Mouse (Mus musculus): Measurements from ENCODE around the gene Zfp266.

Gene Zfp266

GRCm38 (mm10) chr9:20491858-20492526 is 29.2 kb downstream of the Zfp266 start:
- no peak for DNase-seq

DNA sequence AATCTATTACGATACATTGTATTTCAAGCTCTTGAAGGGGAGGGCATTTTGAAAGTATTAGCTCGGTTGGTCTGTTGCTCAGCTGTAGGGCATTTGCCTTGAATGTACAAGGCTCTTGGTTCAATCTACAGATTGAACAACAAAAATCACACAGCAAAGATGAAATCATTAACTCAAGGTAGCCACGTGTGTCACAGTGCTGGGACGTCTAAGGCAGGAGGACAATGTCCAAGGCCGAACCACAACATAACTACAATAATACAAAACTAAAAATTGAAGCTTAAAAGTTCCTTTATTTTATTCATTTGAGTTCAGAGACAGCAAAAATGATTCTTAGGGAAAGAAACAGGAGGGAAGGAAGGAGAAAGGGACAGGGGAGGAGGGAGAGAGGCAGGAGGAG is 31.7 kb downstream of the Zfp266 start:
- no peak for DNase-seq

GRCm38 (mm10) chr9:20479396-20479795 is 41.8 kb downstream of the Zfp266 start:
- no peak for DNase-seq

DNA sequence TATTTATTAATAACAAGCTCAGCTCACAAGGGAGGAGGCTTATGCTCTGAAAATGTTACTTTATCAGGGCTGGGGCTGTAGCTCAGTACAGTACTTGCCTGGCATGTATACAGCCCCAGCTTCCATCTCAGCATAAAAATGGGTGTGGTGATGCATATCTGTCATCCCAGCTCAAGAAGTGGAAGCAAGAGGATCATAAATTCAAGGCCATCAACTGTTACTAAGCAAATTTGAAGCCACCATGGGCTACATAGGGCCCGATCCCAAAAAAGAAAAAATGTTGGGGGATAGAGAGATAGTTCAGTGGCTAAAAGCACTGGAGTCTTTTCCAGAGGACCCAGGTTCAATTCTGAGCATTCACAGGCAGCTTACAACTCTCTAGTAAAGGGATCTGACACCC is 44.6 kb downstream of the Zfp266 start:
- DNase-seq = no peak

DNA sequence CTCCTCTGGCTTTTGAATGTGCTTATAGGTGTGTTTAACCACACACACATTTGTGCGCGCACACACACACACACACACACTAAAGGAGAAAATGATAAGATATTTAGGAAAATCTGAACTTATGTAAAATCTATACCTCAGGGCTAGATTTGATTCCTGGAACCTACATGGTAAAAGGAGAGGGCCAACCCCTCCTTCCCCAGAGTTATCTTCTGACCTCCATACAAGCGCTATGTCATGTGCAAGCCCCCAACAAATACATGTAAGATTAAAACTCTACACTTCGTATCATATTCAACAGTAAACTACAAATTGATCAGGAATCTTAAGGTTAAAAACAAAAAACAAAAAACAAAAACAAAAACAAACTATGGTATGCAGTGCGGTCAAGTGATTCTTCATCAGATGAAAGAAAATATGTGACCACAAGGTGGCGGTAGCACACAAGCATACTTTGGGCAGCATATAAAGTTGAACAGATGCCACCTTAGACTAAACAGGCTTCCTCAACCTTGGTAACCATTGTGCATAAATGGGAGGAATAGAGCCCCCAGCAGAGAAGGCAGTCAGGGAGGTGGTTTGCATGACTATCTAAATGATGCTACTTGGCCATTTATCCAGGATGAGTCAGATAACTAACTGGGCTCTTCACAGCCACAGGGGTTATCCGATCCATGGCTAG is 54.3 kb downstream of the Zfp266 start:
- peak; percentile 79 for DNase-seq

- DNase-seq = peak; percentile 76
Measured at GRCm38 (mm10) chr9:20459377-20460317, 61.6 kb downstream of the Zfp266 start, which contains the start of gene Zfp26. Gene Zfp26 (minus strand): TSS chr9:20460162.

DNA sequence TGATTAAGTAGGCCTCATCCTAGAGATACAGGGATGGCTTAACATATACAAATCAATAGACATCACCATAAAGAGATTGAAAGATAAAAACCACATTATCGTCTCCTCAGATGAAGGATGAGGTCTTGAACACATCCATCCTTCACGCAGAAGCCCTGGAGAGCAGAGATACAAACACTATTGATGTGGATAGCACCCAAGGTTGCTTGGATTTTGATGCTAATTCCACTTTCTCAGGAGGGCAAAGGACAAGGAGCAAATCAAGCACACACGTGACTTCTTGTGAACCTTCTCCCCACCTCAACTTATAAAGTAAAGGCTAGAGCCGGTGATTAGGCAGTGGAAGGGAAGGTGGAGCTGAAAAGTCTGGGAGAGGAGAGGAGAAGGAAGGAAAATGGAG is 67.6 kb downstream of the Zfp266 start:
- no peak for DNase-seq

GRCm38 (mm10) chr9:20451493-20451892 is 69.7 kb downstream of the Zfp266 start:
- DNase-seq = no peak

Data from lung, postnatal 14 days (tissue).